Mouse (Mus musculus): ENCODE data around the gene Qrsl1. TPM values are rescaled to one million over a fixed set of nuclear protein-coding genes. Genes with fewer than 3 reads are reported as not detected.
A peak's percentile ranks its signal among the peaks of the same experiment; 100 is the strongest.

Qrsl1 gene
- total and polyA plus RNA-seq, 2 experiments from 2014 or later: 30.0 to 37.4 TPM

GRCm38 (mm10) chr10:43900883-43901570, 518 bp downstream of the Qrsl1 start:
- Histone ChIP-seq H3K4me1 (ENCODE audit: control insufficient read depth, insufficient read depth) (peaks cover 20% of the 10 kb centered on the region), H3K9me3 (replicated peaks; ENCODE audit: control insufficient read depth, low read length) (no peaks in the 10 kb centered on the region), H3K36me3 (replicated peaks; ENCODE audit: control insufficient read depth, insufficient read depth, low read length) (peaks cover 9% of the 10 kb centered on the region; the same call in 1 of the 2 replicates), H3K27ac (ENCODE audit: low read depth) (peak overlapping the region; percentile 92), H3K4me3 (ENCODE audit: low read depth, low read length) (peak overlapping the region; percentile 92), H3K27me3 (ENCODE audit: control insufficient read depth, insufficient read depth, low read length) (no peaks in the 10 kb centered on the region), H3K4me2 (ENCODE audit: low read depth, low read length) (peak overlapping the region; percentile 73), H3K9ac (replicated peaks; ENCODE audit: low read depth, low read length) (peak overlapping the region; percentile 80)
- peak; percentile 7 for DNase-seq (ENCODE audit: low spot score)
- peak; percentile 60 for ATAC-seq (ENCODE audit: insufficient read depth, low read depth)
- TF ChIP-seq CTCF (IDR thresholded peaks at IDR 0.05; ENCODE audit: low read depth) (no peak), EP300 (IDR thresholded peaks at IDR 0.05; ENCODE audit: low read depth) (no peak)
- 4% methylated on average over 30 of the region's 30 CpGs for WGBS

- TF ChIP-seq CTCF (IDR thresholded peaks at IDR 0.05; ENCODE audit: low read depth): no peak
- no peak for TF ChIP-seq EP300 (IDR thresholded peaks at IDR 0.05; ENCODE audit: low read depth)
- peaks cover 32% of the 10 kb centered on the region for H3K36me3 ChIP-seq (replicated peaks; ENCODE audit: control insufficient read depth, insufficient read depth, low read length)
- H3K4me1 ChIP-seq (ENCODE audit: control insufficient read depth, insufficient read depth): peaks cover 12% of the 10 kb centered on the region
- H3K4me2 ChIP-seq (ENCODE audit: low read depth, low read length): no peak overlapping the region
- ATAC-seq (ENCODE audit: insufficient read depth, low read depth) (no peak), DNase-seq (ENCODE audit: low spot score) (no peak)
- H3K27me3 ChIP-seq (ENCODE audit: control insufficient read depth, insufficient read depth, low read length): no peaks in the 10 kb centered on the region
- no peak overlapping the region for H3K9ac ChIP-seq (replicated peaks; ENCODE audit: low read depth, low read length)
- no peak overlapping the region for H3K4me3 ChIP-seq (ENCODE audit: low read depth, low read length)
- 81% methylated on average over 7 of the region's 7 CpGs for WGBS
- H3K9me3 ChIP-seq (replicated peaks; ENCODE audit: control insufficient read depth, low read length): no peaks in the 10 kb centered on the region
- H3K27ac ChIP-seq (ENCODE audit: low read depth): no peak overlapping the region
Observed at GRCm38 (mm10) chr10:43898276-43898675, 3.3 kb downstream of the Qrsl1 start.

GRCm38 (mm10) chr10:43896065-43896464, 5.5 kb downstream of the Qrsl1 start:
- Histone ChIP-seq H3K9ac (replicated peaks; ENCODE audit: low read depth, low read length) (no peak overlapping the region), H3K27ac (ENCODE audit: low read depth) (no peak overlapping the region), H3K4me2 (ENCODE audit: low read depth, low read length) (no peak overlapping the region), H3K4me3 (ENCODE audit: low read depth, low read length) (no peak overlapping the region), H3K9me3 (replicated peaks; ENCODE audit: control insufficient read depth, low read length) (no peaks in the 10 kb centered on the region), H3K4me1 (ENCODE audit: control insufficient read depth, insufficient read depth) (0 out of 2 replicates have a peak, but pooled peaks cover 3% of the 10 kb centered on the region), H3K27me3 (ENCODE audit: control insufficient read depth, insufficient read depth, low read length) (no peaks in the 10 kb centered on the region), H3K36me3 (replicated peaks; ENCODE audit: control insufficient read depth, insufficient read depth, low read length) (peaks cover 44% of the 10 kb centered on the region)
- WGBS: 90% methylated on average over 8 of the region's 8 CpGs
- ATAC-seq (ENCODE audit: insufficient read depth, low read depth) (no peak), DNase-seq (ENCODE audit: low spot score) (no peak)
- no peak for TF ChIP-seq EP300 (IDR thresholded peaks at IDR 0.05; ENCODE audit: low read depth)
- TF ChIP-seq CTCF (IDR thresholded peaks at IDR 0.05; ENCODE audit: low read depth): no peak

- no peak overlapping the region for H3K4me2 ChIP-seq (ENCODE audit: low read depth, low read length)
- no peak overlapping the region for H3K9ac ChIP-seq (replicated peaks; ENCODE audit: low read depth, low read length)
- no peaks in the 10 kb centered on the region for H3K27me3 ChIP-seq (ENCODE audit: control insufficient read depth, insufficient read depth, low read length)
- TF ChIP-seq CTCF (IDR thresholded peaks at IDR 0.05; ENCODE audit: low read depth): no peak
- TF ChIP-seq EP300 (IDR thresholded peaks at IDR 0.05; ENCODE audit: low read depth): no peak
- H3K36me3 ChIP-seq (replicated peaks; ENCODE audit: control insufficient read depth, insufficient read depth, low read length): peaks cover 64% of the 10 kb centered on the region
- ATAC-seq (ENCODE audit: insufficient read depth, low read depth): no peak
- H3K4me3 ChIP-seq (ENCODE audit: low read depth, low read length): no peak overlapping the region
- H3K27ac ChIP-seq (ENCODE audit: low read depth): no peak overlapping the region
- no peak for DNase-seq (ENCODE audit: low spot score)
- 90% methylated on average over 4 of the region's 4 CpGs for WGBS
- no peaks in the 10 kb centered on the region for H3K9me3 ChIP-seq (replicated peaks; ENCODE audit: control insufficient read depth, low read length)
- no peaks in the 10 kb centered on the region for H3K4me1 ChIP-seq (ENCODE audit: control insufficient read depth, insufficient read depth)
Observed at GRCm38 (mm10) chr10:43892971-43893370, 8.6 kb downstream of the Qrsl1 start.

- no peak overlapping the region for H3K27ac ChIP-seq (ENCODE audit: low read depth)
- TF ChIP-seq EP300 (IDR thresholded peaks at IDR 0.05; ENCODE audit: low read depth) (no peak), CTCF (IDR thresholded peaks at IDR 0.05; ENCODE audit: low read depth) (no peak)
- DNase-seq (ENCODE audit: low spot score) (no peak), ATAC-seq (ENCODE audit: insufficient read depth, low read depth) (no peak)
- H3K4me3 ChIP-seq (ENCODE audit: low read depth, low read length): no peak overlapping the region
- no peak overlapping the region for H3K9ac ChIP-seq (replicated peaks; ENCODE audit: low read depth, low read length)
- H3K4me1 ChIP-seq (ENCODE audit: control insufficient read depth, insufficient read depth): no peaks in the 10 kb centered on the region
- H3K36me3 ChIP-seq (replicated peaks; ENCODE audit: control insufficient read depth, insufficient read depth, low read length): peaks cover 64% of the 10 kb centered on the region
- H3K27me3 ChIP-seq (ENCODE audit: control insufficient read depth, insufficient read depth, low read length): no peaks in the 10 kb centered on the region
- H3K4me2 ChIP-seq (ENCODE audit: low read depth, low read length): no peak overlapping the region
- WGBS: 89% methylated on average over 16 of the region's 16 CpGs
- H3K9me3 ChIP-seq (replicated peaks; ENCODE audit: control insufficient read depth, low read length): no peaks in the 10 kb centered on the region
Observed at GRCm38 (mm10) chr10:43888976-43889375, 12.6 kb downstream of the Qrsl1 start.

GRCm38 (mm10) chr10:43887676-43888075, 13.9 kb downstream of the Qrsl1 start:
- H3K4me2 ChIP-seq (ENCODE audit: low read depth, low read length): no peak overlapping the region
- H3K4me3 ChIP-seq (ENCODE audit: low read depth, low read length): no peak overlapping the region
- peaks cover 52% of the 10 kb centered on the region for H3K36me3 ChIP-seq (replicated peaks; ENCODE audit: control insufficient read depth, insufficient read depth, low read length)
- H3K27ac ChIP-seq (ENCODE audit: low read depth): no peak overlapping the region
- TF ChIP-seq CTCF (IDR thresholded peaks at IDR 0.05; ENCODE audit: low read depth) (no peak), EP300 (IDR thresholded peaks at IDR 0.05; ENCODE audit: low read depth) (no peak)
- H3K9ac ChIP-seq (replicated peaks; ENCODE audit: low read depth, low read length): no peak overlapping the region
- H3K4me1 ChIP-seq (ENCODE audit: control insufficient read depth, insufficient read depth): no peaks in the 10 kb centered on the region
- DNase-seq (ENCODE audit: low spot score) (no peak), ATAC-seq (ENCODE audit: insufficient read depth, low read depth) (no peak)
- H3K27me3 ChIP-seq (ENCODE audit: control insufficient read depth, insufficient read depth, low read length): no peaks in the 10 kb centered on the region
- WGBS: 90% methylated on average over 9 of the region's 9 CpGs
- no peaks in the 10 kb centered on the region for H3K9me3 ChIP-seq (replicated peaks; ENCODE audit: control insufficient read depth, low read length)
